Mouse (Mus musculus) E14TG2a.4 (cell line): ENCODE data around the gene Hrct1.

ENCODE experiments used
- CTCF ChIP-seq: conservative IDR thresholded peaks from 2 replicates; pipeline ENCODE4 v1.5.1; 2014; ENCODE audit warnings: low read length
- POU5F1 ChIP-seq: IDR thresholded peaks from 2 replicates; pipeline ENCODE4 v1.6.1; 2014; ENCODE audit warnings: low read length, borderline replicate concordance

DNA sequence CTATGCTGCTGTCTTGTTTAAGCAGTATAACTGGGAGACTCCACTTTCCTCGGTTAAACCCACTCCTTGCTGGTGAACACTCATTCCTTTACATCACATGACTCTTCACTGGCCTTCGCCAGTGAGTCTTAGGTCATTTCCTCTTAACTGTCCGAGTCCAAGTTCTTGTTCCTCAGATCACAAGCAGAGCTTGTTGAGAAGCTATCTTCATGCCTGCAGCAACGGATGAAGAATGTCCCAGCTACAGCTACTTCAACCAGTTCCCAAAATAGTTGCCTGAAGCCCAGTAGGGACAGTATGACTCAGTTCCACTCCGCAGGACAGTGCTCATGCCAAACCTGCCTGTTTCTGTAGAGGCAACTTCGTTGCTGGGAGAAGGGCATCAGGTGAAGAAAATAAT lies 30.2 kb downstream of the Hrct1 start:
- no peak for TF ChIP-seq CTCF
- TF ChIP-seq POU5F1, result no peak
